Mouse (Mus musculus) thymus, adult 18-20 months (tissue): ENCODE results near the gene Fa2h.

Source experiments
- DNase-seq, 2 experiments: peaks; one replicate each; pipeline ENCODE4 v3.0.0; 2022; ENCODE audit warnings: mixed read lengths in 2 of 2

Gene Fa2h

GRCm38 (mm10) chr8:111299363-111299820, 94.2 kb downstream of the Fa2h start:
- DNase-seq = peak; percentile 35 to 51

- no peak for DNase-seq
Measured at GRCm38 (mm10) chr8:111298011-111298410, 95.6 kb downstream of the Fa2h start.
